Mouse (Mus musculus) testis, postnatal 10 days (tissue): ENCODE measurements around the gene Cntn1.

ENCODE experiments used
- DNase-seq: peaks from one replicate; pipeline ENCODE4 v3.0.0; 2021; ENCODE audit warnings: low spot score

Cntn1 gene

GRCm38 (mm10) chr15:92050996-92051352, at the start of gene Cntn1:
Gene Cntn1, plus strand, starts transcription at chr15:92051165.
- peak; percentile 52 for DNase-seq

DNA sequence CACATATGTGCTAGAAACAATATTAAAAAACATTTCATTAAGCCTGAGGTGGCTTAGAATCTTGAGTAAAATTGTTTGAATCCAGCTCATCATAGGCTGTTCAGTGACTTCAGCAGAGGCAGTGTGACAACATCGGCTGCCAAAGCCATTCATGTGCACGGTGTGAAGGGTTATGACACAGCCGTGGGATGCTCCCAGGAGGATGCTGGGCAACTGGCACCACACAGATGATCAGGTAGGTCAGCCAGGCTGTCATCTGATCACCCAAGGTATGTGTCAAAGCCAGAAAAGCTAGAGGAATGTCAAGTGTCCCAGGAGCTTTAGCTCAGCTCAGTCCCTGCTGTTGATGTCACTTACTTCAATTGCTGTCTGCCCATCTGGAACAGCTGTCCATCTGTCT, 49.5 kb upstream of the Cntn1 start:
- no peak for DNase-seq

DNA sequence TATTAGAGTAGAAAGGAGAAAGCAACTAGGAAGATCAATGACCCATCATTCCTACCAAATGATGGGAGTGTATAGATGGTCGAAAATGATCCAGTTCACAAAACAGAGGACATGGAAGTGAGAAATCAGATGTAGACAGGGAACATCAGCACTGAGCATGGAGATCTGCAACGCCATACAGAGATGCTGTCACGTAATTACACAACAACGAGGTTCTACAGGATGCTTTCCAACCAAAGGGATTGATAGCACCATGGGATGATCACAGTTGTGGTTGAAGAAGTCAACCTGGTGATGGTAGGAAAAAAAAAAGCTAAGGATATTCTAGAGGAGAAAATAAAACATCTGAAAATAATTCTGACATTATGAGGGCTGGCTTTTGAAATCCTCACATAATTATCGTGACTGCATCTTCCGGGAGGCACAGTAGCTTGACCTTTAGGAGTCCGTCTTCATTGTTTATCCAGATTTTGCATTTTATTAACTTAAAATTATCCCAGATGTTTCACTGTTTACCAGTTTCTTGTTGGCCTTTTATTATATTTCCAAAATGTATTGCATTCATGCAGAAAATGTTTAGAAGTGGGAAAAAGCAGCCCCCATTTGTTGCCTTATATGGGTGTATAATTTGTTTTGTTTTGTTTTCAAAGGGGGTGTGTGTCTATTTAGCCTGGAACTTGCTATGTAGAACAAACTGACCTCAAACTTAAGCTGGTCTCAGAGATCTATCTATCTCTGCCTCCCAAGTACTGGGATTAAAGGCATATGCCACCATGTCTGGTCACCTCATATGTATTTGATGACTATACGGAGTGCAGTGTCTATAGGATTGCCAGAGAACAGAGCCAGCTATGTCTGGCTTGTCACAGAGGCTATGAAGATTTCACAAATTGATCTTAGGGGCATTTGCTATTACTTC, 38.5 kb upstream of the Cntn1 start:
- no peak for DNase-seq

DNA sequence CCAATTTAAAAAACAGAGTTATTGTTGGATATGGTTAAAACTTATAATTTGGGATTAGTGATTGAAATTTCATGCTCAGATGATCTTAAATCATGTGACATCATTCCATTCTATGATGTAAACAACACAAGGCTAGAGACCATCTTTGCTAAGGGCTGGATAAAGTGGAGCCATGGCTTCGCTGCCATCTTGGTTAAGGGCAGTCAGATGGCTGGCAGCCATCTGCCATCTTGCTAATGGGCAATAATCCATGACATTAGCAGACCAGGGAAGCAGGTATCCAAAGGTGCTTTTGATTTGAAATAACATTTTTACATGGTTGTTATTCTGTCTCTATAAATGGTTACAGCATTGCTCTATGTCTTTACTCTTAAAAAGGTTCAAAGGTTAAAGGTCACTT, 16.9 kb upstream of the Cntn1 start:
- DNase-seq = no peak

DNA sequence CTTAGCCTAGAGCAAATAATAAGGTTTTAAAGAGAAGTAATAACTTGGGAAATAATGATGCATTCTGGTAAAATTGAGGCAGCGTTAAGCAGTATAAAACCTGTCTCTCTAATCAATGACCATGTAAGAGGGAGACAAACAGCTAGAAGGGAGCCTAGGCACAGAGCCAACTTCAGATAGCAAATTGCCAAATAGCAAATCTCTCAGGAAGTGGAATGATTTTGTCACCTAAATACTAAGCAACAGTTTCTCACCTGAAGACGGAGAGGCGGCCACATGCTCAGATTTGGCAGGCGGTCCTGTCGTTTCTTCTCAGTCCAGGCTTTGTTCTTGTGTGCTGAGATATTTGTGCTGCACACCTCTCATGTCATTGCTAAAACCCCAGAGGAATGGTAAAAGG, 8.4 kb upstream of the Cntn1 start:
- no peak for DNase-seq

- DNase-seq = no peak
Measured at GRCm38 (mm10) chr15:92046042-92046441, 4.9 kb upstream of the Cntn1 start.

DNA sequence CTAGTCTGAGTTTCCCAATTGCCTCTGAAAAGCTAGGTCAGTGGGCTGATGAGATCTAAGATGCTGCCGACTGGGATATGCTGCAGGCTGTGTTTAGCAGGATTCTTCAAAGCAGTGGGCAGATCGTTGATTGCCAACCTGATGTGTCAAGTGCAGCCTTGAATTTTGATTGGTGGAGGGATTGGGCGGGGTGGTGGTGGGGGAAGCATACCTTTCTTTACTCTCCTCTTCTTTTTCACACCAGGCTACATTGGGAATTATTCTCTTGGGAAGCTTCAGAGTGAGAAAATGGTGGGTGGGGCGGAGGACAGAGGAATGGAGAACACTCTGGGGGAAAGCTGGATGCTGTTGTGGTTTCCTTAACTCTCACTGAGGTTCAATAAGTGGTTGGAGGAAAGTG, 2.9 kb upstream of the Cntn1 start:
- DNase-seq = no peak

DNA sequence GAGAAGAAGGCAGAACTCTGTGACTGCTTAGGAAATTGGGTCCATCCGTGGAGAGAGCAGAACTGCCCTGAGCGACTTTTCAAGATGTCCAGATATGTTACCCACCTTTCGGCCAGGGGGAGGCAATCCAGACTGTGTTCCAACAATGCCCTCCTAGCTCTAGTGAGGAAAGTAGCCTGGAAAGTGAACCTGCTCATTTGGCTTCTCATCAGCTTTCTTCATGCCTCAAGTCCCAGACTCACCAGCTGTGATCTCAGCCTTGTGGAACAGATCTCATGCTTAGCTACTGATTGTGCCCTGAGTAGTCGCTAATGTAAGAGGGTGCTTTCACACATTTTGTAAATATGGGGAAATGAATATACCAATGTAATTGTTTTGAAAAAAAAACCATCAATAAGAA, 2.4 kb upstream of the Cntn1 start:
- no peak for DNase-seq

- peak; percentile 43 for DNase-seq
Measured at GRCm38 (mm10) chr15:92051353-92052132, 578 bp downstream of the Cntn1 start.

GRCm38 (mm10) chr15:92052133-92052463, 1.1 kb downstream of the Cntn1 start:
- DNase-seq = no peak

DNA sequence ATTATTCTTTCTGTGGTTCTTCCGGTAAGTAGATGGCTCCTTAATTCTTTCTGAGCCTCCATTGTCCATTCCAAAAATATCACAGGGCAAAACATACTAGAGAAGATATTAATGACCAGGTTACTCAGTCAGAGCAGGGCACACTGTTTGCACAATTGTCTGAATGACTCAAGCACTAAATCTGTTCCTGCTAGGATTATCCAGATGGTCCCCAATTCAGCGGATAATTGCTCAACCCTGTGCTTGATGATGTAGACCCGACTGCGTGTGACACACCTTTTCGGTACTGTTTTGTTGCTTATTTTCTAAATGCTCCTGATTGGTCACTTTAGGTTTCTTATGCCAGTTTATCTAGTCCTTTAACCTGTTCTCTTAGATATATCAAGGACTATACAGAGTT, 6.6 kb downstream of the Cntn1 start:
- DNase-seq = no peak

DNA sequence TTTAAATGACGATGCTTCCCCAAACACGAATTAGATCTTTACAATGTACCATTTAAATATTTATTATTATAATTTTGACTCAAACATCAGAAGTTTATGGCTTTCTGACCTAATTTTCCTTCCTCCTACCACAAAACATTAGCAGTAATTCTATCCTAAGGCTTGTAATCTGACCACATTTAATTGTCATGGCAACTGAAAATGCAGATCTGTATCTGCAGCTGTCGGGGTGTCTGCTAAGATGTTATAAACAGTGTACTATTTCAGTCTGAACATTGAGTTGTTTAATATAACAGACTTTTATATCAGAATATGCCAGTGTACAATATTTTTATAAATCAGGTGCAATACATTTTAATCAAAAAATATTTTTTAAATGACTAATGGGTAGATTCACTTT, 10.0 kb downstream of the Cntn1 start:
- no peak for DNase-seq

DNA sequence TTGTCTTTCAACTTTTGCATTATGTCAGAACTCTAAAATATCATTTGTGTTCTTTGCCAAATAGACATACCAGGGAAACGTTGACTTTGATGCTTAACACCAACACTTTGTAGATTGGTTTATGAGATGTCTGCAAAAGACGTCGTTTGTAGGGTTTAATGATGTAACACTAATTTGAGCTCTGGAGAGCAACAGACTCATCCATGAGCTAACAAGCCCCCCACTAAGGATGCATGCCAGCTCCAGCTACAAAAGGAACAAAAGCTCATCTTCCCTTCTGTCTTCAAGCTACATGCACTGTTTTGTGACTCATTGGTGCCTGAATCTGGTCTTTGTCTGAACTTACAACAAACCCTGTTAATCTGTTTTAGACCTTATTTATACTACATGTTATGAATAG, 28.5 kb downstream of the Cntn1 start:
- DNase-seq = no peak

- no peak for DNase-seq
Measured at GRCm38 (mm10) chr15:92085876-92086275, 34.9 kb downstream of the Cntn1 start.

DNA sequence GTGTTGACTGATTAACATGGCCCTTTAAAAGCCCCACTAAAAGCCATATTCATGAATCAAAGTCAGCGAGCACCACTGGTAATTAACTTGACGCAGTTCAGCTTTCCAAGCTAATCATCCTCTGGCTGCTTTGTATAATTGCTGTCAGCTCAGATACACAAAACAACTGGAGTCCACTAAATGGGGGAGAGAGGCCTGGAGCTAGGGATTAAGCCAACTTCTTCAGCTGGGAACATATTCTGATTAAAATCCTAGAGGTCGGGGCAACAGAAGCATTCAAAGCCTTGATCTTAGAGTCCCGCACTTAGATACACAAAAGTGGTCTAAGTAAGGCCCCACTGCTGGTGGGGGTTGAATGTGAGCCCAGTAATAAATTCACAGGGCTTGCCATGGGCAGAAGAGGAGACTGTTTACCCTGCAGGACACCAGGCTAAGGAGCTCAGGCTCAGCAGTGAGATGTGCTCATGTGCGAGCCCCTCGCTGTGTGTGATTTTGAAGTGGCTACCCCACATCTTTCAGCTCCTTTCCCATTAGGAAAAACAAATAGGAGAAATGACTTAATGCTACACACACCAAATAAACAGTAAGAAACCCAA, 36.8 kb downstream of the Cntn1 start:
- DNase-seq = no peak

- DNase-seq = no peak
Measured at GRCm38 (mm10) chr15:92090787-92091186, 39.8 kb downstream of the Cntn1 start.

DNA sequence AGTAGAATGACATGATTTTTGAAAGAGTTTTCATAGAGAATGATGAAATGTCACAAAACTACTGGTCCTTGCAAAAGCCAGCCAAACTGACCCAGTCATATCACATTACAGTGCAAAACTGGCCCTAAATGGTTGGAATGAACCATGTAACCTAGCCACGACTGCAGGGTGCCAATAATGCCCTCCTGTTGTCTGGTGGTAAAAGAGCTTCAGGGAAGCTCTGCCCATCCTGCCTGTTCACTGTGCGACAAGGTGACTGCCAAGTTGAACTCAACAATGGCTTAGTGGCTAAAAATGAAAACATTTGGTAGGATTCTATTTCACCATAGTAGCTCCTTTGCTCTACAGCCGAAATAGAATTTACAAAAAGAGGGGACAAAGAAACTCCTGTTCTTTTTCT, 41.1 kb downstream of the Cntn1 start:
- DNase-seq = no peak

DNA sequence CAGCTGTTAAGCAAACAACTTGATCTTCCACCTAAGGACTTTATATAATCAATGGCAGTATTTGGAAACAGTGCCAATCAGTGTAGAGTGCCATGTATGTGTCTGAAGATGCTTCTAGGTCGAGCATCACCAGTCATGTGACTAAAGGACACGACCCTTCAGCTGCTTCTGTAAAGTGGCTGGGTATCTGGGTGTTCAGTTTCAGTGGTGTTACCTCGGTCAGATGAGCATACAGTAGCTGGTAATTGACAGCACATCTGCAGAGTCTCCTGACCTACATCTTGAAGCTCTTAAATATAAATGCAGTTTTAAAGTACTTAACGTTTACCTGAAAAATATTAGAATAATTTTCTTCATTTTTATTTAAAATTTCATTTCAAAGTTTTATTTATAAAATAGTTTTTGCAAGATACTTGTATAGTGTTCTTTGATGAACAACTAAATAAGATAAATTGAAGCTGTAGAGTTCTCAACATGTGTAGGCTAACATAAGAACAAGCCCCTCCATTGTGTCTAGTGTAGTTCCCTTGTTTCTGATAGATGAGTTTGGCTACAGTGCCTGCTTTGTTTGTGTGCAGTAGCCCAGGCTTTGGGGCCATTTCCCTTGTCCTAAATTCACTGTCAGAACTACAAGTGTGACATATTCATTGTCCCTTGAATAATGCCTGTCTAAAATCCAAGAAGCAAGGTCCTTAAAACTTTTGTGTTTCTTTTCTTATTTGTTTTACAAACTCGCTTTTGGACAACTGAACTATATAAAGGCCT, 48.6 kb downstream of the Cntn1 start:
- DNase-seq = no peak

- no peak for DNase-seq
Measured at GRCm38 (mm10) chr15:92101956-92102355, 51.0 kb downstream of the Cntn1 start.

DNA sequence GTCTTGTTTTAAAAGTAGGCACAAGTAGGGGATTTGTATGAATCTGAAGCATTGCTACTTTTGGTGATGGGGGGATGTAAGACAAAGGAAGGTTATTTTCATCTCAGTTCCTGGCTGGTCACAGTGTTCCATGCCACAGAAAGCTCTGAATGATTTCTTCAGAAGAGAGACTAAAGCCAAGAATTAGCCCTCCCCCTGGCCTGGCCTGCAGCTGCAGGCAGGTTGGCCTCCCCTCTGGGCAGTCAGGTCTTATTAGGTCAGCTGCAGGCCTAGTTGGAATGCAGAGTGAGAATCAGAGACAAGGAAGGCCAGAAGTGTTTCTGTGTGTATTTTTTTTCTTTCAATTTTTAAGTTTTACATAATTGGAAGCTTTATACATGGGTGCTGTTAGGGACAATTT, 61.5 kb downstream of the Cntn1 start:
- DNase-seq = no peak

- DNase-seq = no peak
Measured at GRCm38 (mm10) chr15:92132936-92133335, 82.0 kb downstream of the Cntn1 start.

- DNase-seq = no peak
Measured at GRCm38 (mm10) chr15:92134254-92134653, 83.3 kb downstream of the Cntn1 start.
